Comparison of ENCODE assay signal across 16 mouse cellular contexts in the genomic region with DNA sequence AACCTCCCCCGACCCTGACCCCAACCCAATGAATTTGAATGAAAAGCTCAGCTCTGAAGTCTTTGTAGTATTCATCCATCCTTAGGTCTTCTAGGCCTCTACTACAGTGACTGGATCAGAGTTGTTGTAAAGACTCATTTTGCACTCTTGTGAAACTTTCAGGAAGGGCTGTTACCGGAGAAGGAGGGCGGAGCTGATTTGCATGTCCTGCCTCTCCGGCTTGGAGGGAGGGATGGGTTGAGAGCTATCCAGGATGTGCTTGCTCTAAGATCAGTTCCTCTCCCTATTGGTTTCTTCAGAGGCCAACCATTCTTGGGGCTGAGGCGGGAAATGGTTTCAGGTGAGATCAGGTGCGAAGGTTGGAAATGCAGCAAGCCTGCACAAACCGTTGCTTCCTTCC. TPM values are rescaled to one million over a fixed set of nuclear protein-coding genes. Genes with fewer than 3 reads are reported as not detected.
A peak's percentile ranks its signal among the peaks of the same experiment; 100 is the strongest.
DNase-seq lines count a peak whose midpoint lies in the region; ATAC-seq lines count a peak whose summit lies in the region.
"Had no signal": no experiment of that assay in that cellular context is flagged by ENCODE, and none has a peak within 500 bp of the region (broad histone marks: within the 10 kb centered on the region; RNA-seq: fewer than 3 reads in every experiment).

No protein-coding gene starts in this region.

- no peaks in the 10 kb centered on the region for H3K9me3 ChIP-seq in lung, embryonic 16.5 days (ENCODE audit: control insufficient read depth, low read length)
- H3K9me3 ChIP-seq in limb, embryonic 12.5 days: no peaks in the 10 kb centered on the region
- H3K9me3 ChIP-seq: forebrain, embryonic 12.5 days; neural tube, embryonic 12.5 days had no signal

- 31% methylated on average over 7 of the region's 7 CpGs for WGBS in lung, embryonic 16.5 days
- WGBS in limb, embryonic 12.5 days: 29% methylated on average over 7 of the region's 7 CpGs

- no peak overlapping the region for H3K4me2 ChIP-seq in lung, embryonic 16.5 days (ENCODE audit: low read depth, low read length)
- H3K4me2 ChIP-seq in limb, embryonic 12.5 days: peak overlapping the region; percentile 31
- H3K4me2 ChIP-seq: forebrain, embryonic 12.5 days; neural tube, embryonic 12.5 days had no signal

- DNase-seq in lung, postnatal 36 days: no peak
- peak; percentile 90 for DNase-seq in R1 (ENCODE audit: low read depth, low spot score)
- no peak for DNase-seq in left cerebral cortex, adult 11 months (ENCODE audit: low spot score)
- no peak for DNase-seq in cerebellum, adult 11-12 months
- DNase-seq in MN1 (ENCODE audit: low spot score): no peak
- DNase-seq: cerebellum, postnatal 36 days; gastrocnemius, postnatal 14 days; kidney, adult 8-10 months; midbrain, embryonic 14.5 days; right cerebral cortex, postnatal 14 days had no signal

- H3K4me1 ChIP-seq in lung, embryonic 16.5 days (replicated peaks; ENCODE audit: control insufficient read depth, insufficient read depth, low read length): no peaks in the 10 kb centered on the region; the same call in 1 of the 2 replicates
- H3K4me1 ChIP-seq in limb, embryonic 12.5 days (replicated peaks): peaks cover 11% of the 10 kb centered on the region

- H3K9ac ChIP-seq in lung, embryonic 16.5 days (ENCODE audit: low read length): no peak overlapping the region
- no peak overlapping the region for H3K9ac ChIP-seq in limb, embryonic 12.5 days (replicated peaks)
- H3K9ac ChIP-seq: forebrain, embryonic 12.5 days; neural tube, embryonic 12.5 days had no signal

- no peak overlapping the region for H3K4me3 ChIP-seq in lung, embryonic 16.5 days (ENCODE audit: low read length)
- no peak overlapping the region for H3K4me3 ChIP-seq in limb, embryonic 12.5 days (replicated peaks)
- H3K4me3 ChIP-seq: forebrain, embryonic 12.5 days; neural tube, embryonic 12.5 days had no signal

- H3K27ac ChIP-seq in lung, embryonic 16.5 days (ENCODE audit: low read length): no peak overlapping the region
- 0 out of 2 replicates have a peak overlapping the region, but pooled peaks have one; percentile 59 for H3K27ac ChIP-seq in limb, embryonic 12.5 days
- H3K27ac ChIP-seq: forebrain, embryonic 12.5 days; neural tube, embryonic 12.5 days had no signal

- H3K27me3 ChIP-seq in lung, embryonic 16.5 days (ENCODE audit: control insufficient read depth, insufficient read depth, low read depth, low read length): no peaks in the 10 kb centered on the region
- H3K27me3 ChIP-seq in limb, embryonic 12.5 days: peaks cover 7% of the 10 kb centered on the region; the same call in 1 of the 2 replicates
- H3K27me3 ChIP-seq: forebrain, embryonic 12.5 days; neural tube, embryonic 12.5 days had no signal

- no peaks in the 10 kb centered on the region for H3K36me3 ChIP-seq in lung, embryonic 16.5 days (ENCODE audit: control insufficient read depth, insufficient read depth, low read length)
- no peaks in the 10 kb centered on the region for H3K36me3 ChIP-seq in limb, embryonic 12.5 days
- H3K36me3 ChIP-seq: forebrain, embryonic 12.5 days; neural tube, embryonic 12.5 days had no signal

- ATAC-seq in lung, embryonic 16.5 days (ENCODE audit: low read depth): 0 out of 2 replicates have a peak, but pooled peaks have one; percentile 52
- ATAC-seq in common myeloid progenitor, adult 5-6 weeks (replicated peaks; ENCODE audit: low read depth, poor library complexity, severe bottlenecking): 0 out of 2 replicates have a peak, but pooled peaks have one; percentile 41
- ATAC-seq in limb, embryonic 12.5 days (ENCODE audit: insufficient number of reproducible peaks, insufficient read depth, low FRiP score, low TSS enrichment, low read depth): 0 out of 2 replicates have a peak, but pooled peaks have one; percentile 53

RNA-seq across cellular contexts. Expression of a gene that starts 4.8 kb away (rescaled TPM):
- 0.58 and 0.74 TPM in 2 replicates for polyA plus RNA-seq in lung, embryonic 16.5 days (2015; fragmentation: Nextera tagmentation; extraction: Ambion mirVana)
- not detected in 2 replicates for total RNA-seq in common myeloid progenitor, adult 5-6 weeks (2017)
- 0.16 and 0.24 TPM in 2 replicates for polyA plus RNA-seq in limb, embryonic 12.5 days (2016; fragmentation: Nextera tagmentation; extraction: Ambion mirVana)
- polyA plus RNA-seq: neural tube, embryonic 12.5 days had no signal

RNA-seq across cellular contexts. Expression of a gene that starts 52.6 kb away (rescaled TPM):
- 1.0 TPM in 2 replicates for polyA plus RNA-seq in lung, embryonic 16.5 days (2015; fragmentation: Nextera tagmentation; extraction: Ambion mirVana)
- not detected in 2 replicates for total RNA-seq in common myeloid progenitor, adult 5-6 weeks (2017)
- polyA plus RNA-seq in limb, embryonic 12.5 days (2016; fragmentation: Nextera tagmentation; extraction: Ambion mirVana): 37.5 and 49.0 TPM in 2 replicates
- polyA plus RNA-seq: liver, embryonic 16.5 days had no signal

Comparison
In these comparisons a context has a peak if more than half of its experiments do, and no peak if none do; other contexts are left out.
1. RNA of a gene that starts 52.6 kb away (polyA plus RNA-seq): 37.5 to 49.0 TPM in limb, embryonic 12.5 days; 1.0 TPM in lung, embryonic 16.5 days; every median in the first group is over 10 times any median in the second.
2. Peak in every context shown above with its lines, with median percentiles within 50 percentile points of each other: ATAC-seq.